Mouse (Mus musculus): ENCODE measurements around the gene Cox5a. TPM values are rescaled to one million over a fixed set of nuclear protein-coding genes. Genes with fewer than 3 reads are reported as not detected.

Gene Cox5a
- total and polyA plus RNA-seq, 2 experiments, result 299 to 522 TPM

DNA sequence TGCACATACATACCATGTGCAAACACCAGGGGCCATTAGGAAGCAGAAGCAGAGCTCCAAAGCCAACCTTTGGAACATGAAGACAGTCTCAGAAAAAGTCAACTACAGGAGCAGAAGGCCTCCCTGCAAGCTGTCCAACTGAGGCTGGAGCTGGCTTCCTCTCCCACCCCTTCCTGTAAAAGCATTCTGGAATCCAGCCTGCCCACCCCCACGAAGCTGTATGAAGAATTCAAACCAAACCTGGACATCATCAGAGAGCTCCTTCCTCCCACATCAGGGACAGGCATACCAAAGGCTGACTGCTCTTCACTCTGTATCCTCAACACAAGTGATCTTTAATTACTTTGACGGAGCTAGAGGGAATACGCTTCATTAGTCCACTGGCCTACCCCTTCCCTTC is 22.9 kb downstream of the Cox5a start:
- Histone ChIP-seq H3K79me2 (ENCODE audit: control insufficient read depth, insufficient read depth, low read length) (no peaks in the 10 kb centered on the region), H3K27ac (replicated peaks; ENCODE audit: insufficient read depth, low read depth, low read length) (no peak overlapping the region), H3K4me1 (ENCODE audit: control insufficient read depth, insufficient read depth, low read length) (peaks cover 6% of the 10 kb centered on the region; the same call in 1 of the 2 replicates), H3K36me3 (ENCODE audit: control insufficient read depth, insufficient read depth, low read length) (peaks cover 6% of the 10 kb centered on the region; the same call in 1 of the 2 replicates), H3K27me3 (ENCODE audit: control insufficient read depth, insufficient read depth, low read length) (no peaks in the 10 kb centered on the region), H3K9ac (ENCODE audit: low read depth, low read length) (no peak overlapping the region), H3K4me3 (ENCODE audit: insufficient read depth, low read depth, low read length) (no peak overlapping the region)
- no peak for TF ChIP-seq POLR2A (IDR thresholded peaks at IDR 0.05; ENCODE audit: extremely low read depth, insufficient read depth, low read length)
- TF ChIP-seq CTCF (IDR thresholded peaks at IDR 0.05; ENCODE audit: low read depth, low read length), result no peak
- no peak for DNase-seq (ENCODE audit: extremely low read depth, low read depth, low spot score)
- 89% methylated on average over 3 of the region's 3 CpGs for WGBS

GRCm38 (mm10) chr9:57547287-57547686 is 26.2 kb downstream of the Cox5a start:
- DNase-seq (ENCODE audit: extremely low read depth, low read depth, low spot score), result no peak
- 0 out of 2 replicates have a peak overlapping the region, but pooled peaks have one; percentile 13 for H3K27ac ChIP-seq (replicated peaks; ENCODE audit: insufficient read depth, low read depth, low read length)
- no peaks in the 10 kb centered on the region for H3K79me2 ChIP-seq (ENCODE audit: control insufficient read depth, insufficient read depth, low read length)
- no peaks in the 10 kb centered on the region for H3K27me3 ChIP-seq (ENCODE audit: control insufficient read depth, insufficient read depth, low read length)
- H3K4me1 ChIP-seq (ENCODE audit: control insufficient read depth, insufficient read depth, low read length), result peaks cover 13% of the 10 kb centered on the region
- no peak overlapping the region for H3K9ac ChIP-seq (ENCODE audit: low read depth, low read length)
- H3K36me3 ChIP-seq (ENCODE audit: control insufficient read depth, insufficient read depth, low read length), result peaks cover 6% of the 10 kb centered on the region; the same call in 1 of the 2 replicates
- H3K4me3 ChIP-seq (ENCODE audit: insufficient read depth, low read depth, low read length), result no peak overlapping the region
- TF ChIP-seq CTCF (IDR thresholded peaks at IDR 0.05; ENCODE audit: low read depth, low read length) (no peak), POLR2A (IDR thresholded peaks at IDR 0.05; ENCODE audit: extremely low read depth, insufficient read depth, low read length) (no peak)
- WGBS, result 74% methylated on average over 5 of the region's 5 CpGs

GRCm38 (mm10) chr9:57547869-57548268 is 26.8 kb downstream of the Cox5a start:
- Histone ChIP-seq H3K4me1 (ENCODE audit: control insufficient read depth, insufficient read depth, low read length) (peaks cover 13% of the 10 kb centered on the region), H3K4me3 (ENCODE audit: insufficient read depth, low read depth, low read length) (no peak overlapping the region), H3K79me2 (ENCODE audit: control insufficient read depth, insufficient read depth, low read length) (no peaks in the 10 kb centered on the region), H3K27ac (replicated peaks; ENCODE audit: insufficient read depth, low read depth, low read length) (no peak overlapping the region), H3K36me3 (ENCODE audit: control insufficient read depth, insufficient read depth, low read length) (peaks cover 4% of the 10 kb centered on the region; the same call in 1 of the 2 replicates), H3K27me3 (ENCODE audit: control insufficient read depth, insufficient read depth, low read length) (no peaks in the 10 kb centered on the region), H3K9ac (ENCODE audit: low read depth, low read length) (no peak overlapping the region)
- no peak for TF ChIP-seq POLR2A (IDR thresholded peaks at IDR 0.05; ENCODE audit: extremely low read depth, insufficient read depth, low read length)
- no peak for TF ChIP-seq CTCF (IDR thresholded peaks at IDR 0.05; ENCODE audit: low read depth, low read length)
- 90% methylated on average over 11 of the region's 11 CpGs for WGBS
- DNase-seq (ENCODE audit: extremely low read depth, low read depth, low spot score), result no peak

GRCm38 (mm10) chr9:57549186-57549585 is 28.1 kb downstream of the Cox5a start:
- peaks cover 2% of the 10 kb centered on the region; the same call in 1 of the 2 replicates for H3K36me3 ChIP-seq (ENCODE audit: control insufficient read depth, insufficient read depth, low read length)
- H3K79me2 ChIP-seq (ENCODE audit: control insufficient read depth, insufficient read depth, low read length), result no peaks in the 10 kb centered on the region
- TF ChIP-seq CTCF (IDR thresholded peaks at IDR 0.05; ENCODE audit: low read depth, low read length) (no peak), POLR2A (IDR thresholded peaks at IDR 0.05; ENCODE audit: extremely low read depth, insufficient read depth, low read length) (no peak)
- H3K9ac ChIP-seq (ENCODE audit: low read depth, low read length), result no peak overlapping the region
- H3K27me3 ChIP-seq (ENCODE audit: control insufficient read depth, insufficient read depth, low read length), result no peaks in the 10 kb centered on the region
- no peak for DNase-seq (ENCODE audit: extremely low read depth, low read depth, low spot score)
- WGBS, result 97% methylated on average over 4 of the region's 4 CpGs
- H3K4me1 ChIP-seq (ENCODE audit: control insufficient read depth, insufficient read depth, low read length), result peaks cover 13% of the 10 kb centered on the region
- H3K27ac ChIP-seq (replicated peaks; ENCODE audit: insufficient read depth, low read depth, low read length), result no peak overlapping the region
- H3K4me3 ChIP-seq (ENCODE audit: insufficient read depth, low read depth, low read length), result no peak overlapping the region

DNA sequence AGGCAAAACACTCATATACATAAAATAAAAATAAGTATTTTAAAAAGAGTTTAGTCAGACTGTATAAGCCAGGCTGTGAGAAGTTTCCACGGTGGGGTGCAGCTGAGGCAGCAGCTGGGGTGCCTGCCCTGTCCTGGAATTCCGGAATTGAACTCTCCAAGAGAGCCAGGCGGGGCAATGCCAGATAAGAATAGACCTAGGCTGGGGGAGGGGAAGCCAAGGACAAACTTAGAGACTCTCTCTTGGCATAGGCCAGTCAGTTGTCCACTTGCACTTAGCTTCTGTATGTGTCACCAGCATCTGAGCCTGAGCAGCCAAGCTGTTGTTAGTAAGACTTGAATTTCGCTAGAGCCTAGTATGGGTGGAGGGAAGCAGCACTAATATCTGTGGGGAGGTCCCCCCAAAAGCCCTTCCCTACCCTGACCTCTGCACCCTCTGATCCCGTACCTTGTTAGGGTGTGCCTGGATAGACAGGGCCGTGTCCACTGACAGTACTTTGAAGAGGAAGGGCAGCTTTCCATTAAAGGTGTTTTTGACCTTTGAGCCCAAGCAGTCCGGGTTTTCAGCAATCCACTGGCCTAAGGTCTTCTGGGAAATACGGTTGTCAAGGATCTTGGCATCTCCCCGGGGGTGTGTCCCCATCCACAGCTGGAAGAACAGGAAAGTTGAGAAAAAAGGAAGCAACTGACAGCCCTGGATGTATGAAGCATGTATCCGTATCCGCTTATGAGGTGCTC is 29.2 kb downstream of the Cox5a start:
- Histone ChIP-seq H3K36me3 (ENCODE audit: control insufficient read depth, insufficient read depth, low read length) (no peaks in the 10 kb centered on the region; the same call in 1 of the 2 replicates), H3K27me3 (ENCODE audit: control insufficient read depth, insufficient read depth, low read length) (no peaks in the 10 kb centered on the region), H3K9ac (ENCODE audit: low read depth, low read length) (no peak overlapping the region), H3K27ac (replicated peaks; ENCODE audit: insufficient read depth, low read depth, low read length) (no peak overlapping the region), H3K79me2 (ENCODE audit: control insufficient read depth, insufficient read depth, low read length) (no peaks in the 10 kb centered on the region), H3K4me3 (ENCODE audit: insufficient read depth, low read depth, low read length) (no peak overlapping the region), H3K4me1 (ENCODE audit: control insufficient read depth, insufficient read depth, low read length) (peaks cover 13% of the 10 kb centered on the region)
- DNase-seq (ENCODE audit: extremely low read depth, low read depth, low spot score), result peak; percentile 47
- TF ChIP-seq CTCF (IDR thresholded peaks at IDR 0.05; ENCODE audit: low read depth, low read length), result no peak
- TF ChIP-seq POLR2A (IDR thresholded peaks at IDR 0.05; ENCODE audit: extremely low read depth, insufficient read depth, low read length), result no peak
- 62% methylated on average over 11 of the region's 11 CpGs for WGBS
